Mouse (Mus musculus) liver, embryonic 15.5 days (tissue): ENCODE measurements around the gene Zdhhc19. TPM values are rescaled to one million over a fixed set of nuclear protein-coding genes. Genes with fewer than 3 reads are reported as not detected.

Experiments used
- ATAC-seq: fragments of 200-750 bp; cut with Nextera tagmentation; 2 replicates; pipeline ENCODE4 v1.8.0; 2017; ENCODE audit warnings: moderate number of reproducible peaks, mild to moderate bottlenecking, moderate library complexity; ENCODE audit not compliant: insufficient read depth
- H3K27ac ChIP-seq: fragments of 300-500 bp; sonication (generic); replicated peaks from 2 replicates; pipeline ENCODE4 v1.5.1; 2015; ENCODE audit warnings: mild to moderate bottlenecking, inconsistent platforms
- H3K27me3 ChIP-seq: fragments of 300-500 bp; sonication (generic); 2 replicates; pipeline ENCODE4 v1.6.1; 2015; ENCODE audit warnings: mild to moderate bottlenecking, inconsistent platforms
- H3K36me3 ChIP-seq: fragments of 300-500 bp; sonication (generic); replicated peaks from 2 replicates; pipeline ENCODE4 v1.6.1; 2015; ENCODE audit warnings: moderate library complexity, mild to moderate bottlenecking, inconsistent platforms
- H3K4me1 ChIP-seq: fragments of 300-500 bp; sonication (generic); replicated peaks from 2 replicates; pipeline ENCODE4 v1.6.1; 2015; ENCODE audit warnings: inconsistent platforms
- H3K4me2 ChIP-seq: fragments of 300-500 bp; sonication (generic); 2 replicates; pipeline ENCODE4 v1.6.1; 2015; ENCODE audit warnings: moderate library complexity, mild to moderate bottlenecking, inconsistent platforms
- H3K4me3 ChIP-seq: fragments of 300-500 bp; sonication (generic); replicated peaks from 2 replicates; pipeline ENCODE4 v1.5.1; 2015; ENCODE audit warnings: mild to moderate bottlenecking, inconsistent platforms
- H3K9ac ChIP-seq: fragments of 300-500 bp; sonication (generic); 2 replicates; pipeline ENCODE4 v1.6.1; 2015; ENCODE audit warnings: moderate library complexity, mild to moderate bottlenecking, inconsistent platforms
- H3K9me3 ChIP-seq: fragments of 300-500 bp; sonication (generic); replicated peaks from 2 replicates; pipeline ENCODE4 v1.6.1; 2016; ENCODE audit warnings: inconsistent platforms
- WGBS: fragments of 180-500 bp; shearing (Covaris S2); methylation state at CpG from one replicate; pipeline ENCODE4 v1.1.7; 2015; ENCODE audit warnings: mixed read lengths; ENCODE audit not compliant: insufficient replicate concordance; 5-methylcytosine and 5-hydroxymethylcytosine counted together
- polyA plus RNA-seq: library from polyadenylated mRNA; unstranded; fragments of >200 nt; fragmentation: Nextera tagmentation; extraction: Ambion mirVana; gene quantifications from 2 replicates; pipeline ENCODE4 v1.2.1, GENCODE M21; 2015

Zdhhc19 gene
- polyA plus RNA-seq, 1 experiment from 2014 or later, result not detected

- Histone ChIP-seq H3K27ac (peak overlapping the region; percentile 97), H3K4me1 (peaks cover 77% of the 10 kb centered on the region), H3K36me3 (no peaks in the 10 kb centered on the region), H3K9ac (peak overlapping the region; percentile 82), H3K4me3 (peak overlapping the region; percentile 54), H3K4me2 (peak overlapping the region; percentile 87), H3K27me3 (no peaks in the 10 kb centered on the region; the same call in 1 of the 2 replicates), H3K9me3 (no peaks in the 10 kb centered on the region)
- WGBS, result 38% methylated on average over 5 of the region's 5 CpGs
- no peak for ATAC-seq
Observed at GRCm38 (mm10) chr16:32508035-32508434, 12.0 kb downstream of the Zdhhc19 start.

DNA sequence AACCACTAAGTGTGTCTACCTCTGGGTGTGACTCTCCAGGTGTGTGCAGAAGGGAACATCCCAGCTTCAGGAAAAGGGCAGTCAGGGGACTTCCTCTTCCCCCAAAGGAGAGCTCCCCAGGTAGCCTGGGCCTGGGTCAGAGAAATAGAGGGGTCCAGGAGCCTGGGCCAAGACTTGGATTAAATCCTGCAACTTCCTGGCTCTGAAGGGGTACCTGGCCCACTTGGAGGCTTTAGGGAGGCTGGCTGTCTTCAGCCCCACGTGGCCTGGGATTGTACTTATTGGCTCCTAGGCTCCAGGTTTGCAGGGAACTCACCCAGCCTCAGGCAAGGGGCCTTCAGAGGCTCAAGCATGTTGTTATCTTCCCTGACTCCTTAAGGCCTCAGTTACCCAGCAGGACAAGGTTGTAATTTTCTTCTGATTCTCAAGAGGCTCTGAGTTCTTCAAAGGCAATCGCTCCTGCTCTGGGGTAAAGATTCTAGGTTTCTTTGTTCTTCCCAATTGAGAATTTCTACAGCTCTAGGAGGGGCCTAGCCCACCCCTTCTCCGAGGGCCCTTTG, 12.5 kb downstream of the Zdhhc19 start:
- Histone ChIP-seq H3K4me2 (peak overlapping the region; percentile 87), H3K9me3 (no peaks in the 10 kb centered on the region), H3K9ac (peak overlapping the region; percentile 82), H3K36me3 (no peaks in the 10 kb centered on the region), H3K27me3 (no peaks in the 10 kb centered on the region; the same call in 1 of the 2 replicates), H3K4me1 (peaks cover 77% of the 10 kb centered on the region), H3K27ac (peak overlapping the region; percentile 97), H3K4me3 (peak overlapping the region; percentile 54)
- ATAC-seq, result no peak
- 20% methylated on average over 3 of the region's 3 CpGs for WGBS

DNA sequence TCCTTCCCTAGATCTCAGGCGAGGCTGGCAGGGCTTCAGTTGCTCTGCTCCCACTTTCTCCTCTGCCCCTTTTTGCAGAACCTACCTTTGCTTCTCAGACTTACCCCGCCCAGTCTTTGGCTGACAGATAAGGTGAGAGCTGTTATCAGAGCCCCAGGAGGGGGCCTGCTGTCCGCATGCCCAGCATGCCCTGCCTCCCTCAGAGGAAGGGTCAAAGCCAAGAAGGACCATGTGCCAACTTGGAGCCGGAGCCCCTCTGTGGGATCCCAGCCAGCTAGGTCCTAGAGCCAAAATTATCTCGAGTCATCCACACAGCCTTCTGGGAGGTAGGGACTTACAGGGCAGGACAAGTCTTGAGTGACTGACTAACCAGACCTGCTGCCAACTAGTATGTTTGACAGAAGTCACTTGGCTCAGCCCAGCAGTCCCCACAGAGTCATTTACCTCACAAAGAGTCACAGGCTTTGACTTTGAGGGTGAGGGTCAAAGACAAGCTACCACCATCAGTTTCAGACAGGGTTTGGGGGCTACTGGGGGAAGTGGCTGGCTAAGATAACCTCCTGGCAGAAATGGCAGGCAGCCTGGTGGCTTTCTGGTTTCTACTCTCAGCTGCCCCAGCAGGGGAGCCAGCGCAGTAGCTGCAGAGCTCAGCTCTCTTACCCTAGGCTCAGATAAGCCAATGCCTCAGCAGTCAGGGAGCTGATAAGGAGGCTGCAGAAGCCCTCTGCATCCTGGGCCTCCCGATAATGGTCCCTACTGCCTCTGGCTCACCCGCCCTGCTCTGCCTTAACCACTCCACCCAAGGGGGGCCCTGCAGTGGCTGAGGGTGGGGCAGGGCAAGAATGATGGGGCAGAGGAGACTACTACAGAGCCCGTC, 13.2 kb downstream of the Zdhhc19 start:
- WGBS, result 11% methylated on average over 9 of the region's 9 CpGs
- Histone ChIP-seq H3K9ac (peak overlapping the region; percentile 82), H3K27me3 (no peaks in the 10 kb centered on the region), H3K4me3 (peak overlapping the region; percentile 54), H3K4me1 (peaks cover 79% of the 10 kb centered on the region), H3K36me3 (no peaks in the 10 kb centered on the region), H3K27ac (peak overlapping the region; percentile 97), H3K4me2 (peak overlapping the region; percentile 87), H3K9me3 (no peaks in the 10 kb centered on the region)
- peak; percentile 91 for ATAC-seq

GRCm38 (mm10) chr16:32510399-32511337, 14.6 kb downstream of the Zdhhc19 start:
- Histone ChIP-seq H3K27ac (peak overlapping the region; percentile 97), H3K9me3 (no peaks in the 10 kb centered on the region), H3K4me3 (peak overlapping the region; percentile 36), H3K4me1 (peaks cover 91% of the 10 kb centered on the region), H3K27me3 (no peaks in the 10 kb centered on the region), H3K9ac (peak overlapping the region; percentile 65), H3K4me2 (peak overlapping the region; percentile 68), H3K36me3 (no peaks in the 10 kb centered on the region)
- ATAC-seq, result no peak
- 36% methylated on average over 18 of the region's 18 CpGs for WGBS

GRCm38 (mm10) chr16:32511338-32511734, 15.3 kb downstream of the Zdhhc19 start:
- H3K4me3 ChIP-seq, result peak overlapping the region; percentile 36
- H3K9ac ChIP-seq, result peak overlapping the region; percentile 65
- H3K27ac ChIP-seq, result peak overlapping the region; percentile 97
- no peak for ATAC-seq
- H3K27me3 ChIP-seq, result no peaks in the 10 kb centered on the region
- H3K36me3 ChIP-seq, result no peaks in the 10 kb centered on the region
- peaks cover 95% of the 10 kb centered on the region for H3K4me1 ChIP-seq
- H3K4me2 ChIP-seq, result peak overlapping the region; percentile 68
- WGBS, result 59% methylated on average over 3 of the region's 3 CpGs
- no peaks in the 10 kb centered on the region for H3K9me3 ChIP-seq

- Histone ChIP-seq H3K4me2 (peak overlapping the region; percentile 68), H3K27me3 (no peaks in the 10 kb centered on the region), H3K27ac (peak overlapping the region; percentile 97), H3K4me1 (peaks cover 95% of the 10 kb centered on the region), H3K4me3 (0 out of 2 replicates have a peak overlapping the region, but pooled peaks have one; percentile 4), H3K9ac (peak overlapping the region; percentile 65), H3K9me3 (no peaks in the 10 kb centered on the region), H3K36me3 (no peaks in the 10 kb centered on the region)
- 65% methylated on average over 8 of the region's 8 CpGs for WGBS
- no peak for ATAC-seq
Observed at GRCm38 (mm10) chr16:32511827-32512490, 15.9 kb downstream of the Zdhhc19 start.

- WGBS, result 84% methylated on average over 3 of the region's 3 CpGs
- peak overlapping the region; percentile 65 for H3K9ac ChIP-seq
- no peaks in the 10 kb centered on the region for H3K36me3 ChIP-seq
- no peak overlapping the region for H3K4me3 ChIP-seq
- H3K4me1 ChIP-seq, result peaks cover 94% of the 10 kb centered on the region
- no peak for ATAC-seq
- no peaks in the 10 kb centered on the region for H3K27me3 ChIP-seq
- no peaks in the 10 kb centered on the region for H3K9me3 ChIP-seq
- H3K4me2 ChIP-seq, result peak overlapping the region; percentile 68
- peak overlapping the region; percentile 97 for H3K27ac ChIP-seq
Observed at GRCm38 (mm10) chr16:32512921-32513320, 16.9 kb downstream of the Zdhhc19 start.

DNA sequence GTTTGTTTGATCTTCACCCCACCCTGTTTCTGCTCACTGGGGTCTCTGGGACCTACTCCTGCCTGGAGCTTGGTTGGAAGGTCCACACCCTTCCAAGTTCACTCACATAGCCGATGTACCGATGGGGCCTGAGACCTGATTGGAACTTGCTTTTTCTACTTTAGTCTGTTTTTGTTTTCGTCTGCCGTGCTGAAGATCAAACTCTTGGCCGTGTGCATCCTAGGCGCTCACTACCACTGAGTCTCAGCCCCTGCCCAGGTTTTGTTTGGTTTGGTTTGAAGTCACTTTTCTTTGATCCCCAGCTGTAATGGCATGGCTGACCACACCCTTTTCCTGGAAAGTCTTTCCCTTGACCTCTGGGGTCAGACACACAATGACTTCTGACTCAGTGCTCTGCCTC, 17.3 kb downstream of the Zdhhc19 start:
- H3K4me1 ChIP-seq, result peaks cover 94% of the 10 kb centered on the region
- no peak overlapping the region for H3K4me3 ChIP-seq
- H3K27me3 ChIP-seq, result no peaks in the 10 kb centered on the region
- H3K9ac ChIP-seq, result no peak overlapping the region
- H3K9me3 ChIP-seq, result no peaks in the 10 kb centered on the region
- peak overlapping the region; percentile 97 for H3K27ac ChIP-seq
- 97% methylated on average over 6 of the region's 6 CpGs for WGBS
- ATAC-seq, result no peak
- H3K4me2 ChIP-seq, result peak overlapping the region; percentile 68; the same call in 1 of the 2 replicates
- H3K36me3 ChIP-seq, result no peaks in the 10 kb centered on the region

DNA sequence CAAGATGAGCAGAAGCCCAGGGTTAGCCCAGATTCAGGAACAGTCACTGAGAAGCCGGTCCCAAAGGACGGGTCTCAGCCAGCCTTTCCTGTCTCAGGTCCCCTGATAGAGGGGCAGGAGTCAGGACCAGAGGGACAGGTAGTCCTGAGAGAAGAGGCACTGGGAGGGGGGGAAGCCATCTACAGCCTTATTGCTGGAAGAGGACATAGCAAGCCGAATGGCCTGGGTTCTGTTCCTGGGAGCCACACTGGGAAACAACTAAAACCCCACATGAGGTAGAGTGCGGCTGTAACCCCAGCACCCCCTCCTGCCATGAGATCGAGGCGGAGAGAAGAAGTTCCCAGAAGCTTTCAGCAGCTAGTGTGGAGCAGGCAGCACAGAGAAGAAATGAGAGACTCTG, 17.9 kb downstream of the Zdhhc19 start:
- 89% methylated on average over 6 of the region's 6 CpGs for WGBS
- Histone ChIP-seq H3K4me3 (no peak overlapping the region), H3K27ac (peak overlapping the region; percentile 97), H3K36me3 (no peaks in the 10 kb centered on the region), H3K9me3 (no peaks in the 10 kb centered on the region), H3K27me3 (no peaks in the 10 kb centered on the region), H3K9ac (no peak overlapping the region; the same call in 1 of the 2 replicates), H3K4me2 (no peak overlapping the region), H3K4me1 (peaks cover 92% of the 10 kb centered on the region)
- no peak for ATAC-seq
